Mouse (Mus musculus) liver, postnatal 0 days (tissue): ENCODE measurements around the gene Efcab5. TPM values are rescaled to one million over a fixed set of nuclear protein-coding genes. Genes with fewer than 3 reads are reported as not detected.

Experiments used
- ATAC-seq: fragments of 200-750 bp; cut with Nextera tagmentation; 2 replicates; pipeline ENCODE4 v1.8.0; 2017; ENCODE audit warnings: mild to moderate bottlenecking, moderate library complexity
- DNase-seq: peaks from one replicate; pipeline ENCODE4 v3.0.0-alpha.2; 2016
- H3K27ac ChIP-seq: fragments of 300-500 bp; sonication (generic); 2 replicates; pipeline ENCODE4 v1.5.1; 2014; ENCODE audit warnings: antibody characterized with exemption, moderate library complexity, mild to moderate bottlenecking, low read depth
- H3K27me3 ChIP-seq: fragments of 300-500 bp; sonication (generic); 2 replicates; pipeline ENCODE4 v1.6.1; 2014; ENCODE audit warnings: low read length, control low read depth, mixed read lengths; ENCODE audit not compliant: insufficient read depth
- H3K36me3 ChIP-seq: fragments of 300-500 bp; sonication (generic); replicated peaks from 2 replicates; pipeline ENCODE4 v1.6.1; 2014; ENCODE audit warnings: mild to moderate bottlenecking, control low read depth, low read length, moderate library complexity, mixed read lengths; ENCODE audit not compliant: insufficient read depth
- H3K4me1 ChIP-seq: fragments of 300-500 bp; sonication (generic); 2 replicates; pipeline ENCODE4 v1.6.1; 2014; ENCODE audit warnings: antibody characterized with exemption, mild to moderate bottlenecking, control low read depth; ENCODE audit not compliant: insufficient read depth
- H3K4me2 ChIP-seq: fragments of 300-500 bp; sonication (generic); 2 replicates; pipeline ENCODE4 v1.6.1; 2014; ENCODE audit warnings: low read depth, mild to moderate bottlenecking, low read length, moderate library complexity, mixed read lengths
- H3K4me3 ChIP-seq: fragments of 300-500 bp; sonication (generic); 2 replicates; pipeline ENCODE4 v1.5.1; 2014; ENCODE audit warnings: low read depth, low read length
- H3K9ac ChIP-seq: fragments of 300-500 bp; sonication (generic); replicated peaks from 2 replicates; pipeline ENCODE4 v1.6.1; 2014; ENCODE audit warnings: mild to moderate bottlenecking, moderate library complexity
- H3K9me3 ChIP-seq: fragments of 300-500 bp; sonication (generic); 2 replicates; pipeline ENCODE4 v1.6.1; 2016; ENCODE audit warnings: mild to moderate bottlenecking, control low read depth, low read length, mixed read lengths
- CTCF ChIP-seq: sonication (generic); IDR thresholded peaks from 2 replicates; pipeline ENCODE4 v1.5.1; 2016; ENCODE audit warnings: antibody characterized with exemption, low read depth
- EP300 ChIP-seq: IDR thresholded peaks from 2 replicates; pipeline ENCODE4 v1.6.1; 2016; ENCODE audit warnings: antibody characterized with exemption, low read depth, mild to moderate bottlenecking
- WGBS: fragments of 180-500 bp; shearing (Covaris S2); extraction: QIAGEN DNeasy Blood & Tissue Kit; methylation state at CpG from one replicate; pipeline ENCODE4 v1.1.7; 2014; ENCODE audit not compliant: insufficient replicate concordance; 5-methylcytosine and 5-hydroxymethylcytosine counted together
- polyA plus RNA-seq: library from polyadenylated mRNA; unstranded; fragments of >200 nt; fragmentation: Nextera tagmentation; extraction: Ambion mirVana; gene quantifications from 2 replicates; pipeline ENCODE4 v1.2.1, GENCODE M21; 2015

Efcab5 gene
- 0.07 and 0.16 TPM in 2 replicates for polyA plus RNA-seq

- no peak within 1 kb of the TSS for H3K27ac ChIP-seq
- WGBS = 75% methylated on average over 6 of the region's 6 CpGs
- no peaks in the 10 kb centered on the region for H3K27me3 ChIP-seq
- H3K36me3 ChIP-seq = no peaks in the 10 kb centered on the region
- H3K4me1 ChIP-seq = 0 out of 2 replicates have a peak, but pooled peaks cover 3% of the 10 kb centered on the region
- no peak for ATAC-seq
- no peak for DNase-seq
- no peak for TF ChIP-seq EP300
- TF ChIP-seq CTCF = no peak
- no peak within 1 kb of the TSS for H3K4me3 ChIP-seq
- no peaks in the 10 kb centered on the region for H3K9me3 ChIP-seq
- H3K9ac ChIP-seq = no peak within 1 kb of the TSS
- H3K4me2 ChIP-seq = no peak within 1 kb of the TSS
These were observed at the start of gene Efcab5 for GRCm38 (mm10) chr11:77188868-77189267. TSS of gene Efcab5 (minus strand) at chr11:77188968.

DNA sequence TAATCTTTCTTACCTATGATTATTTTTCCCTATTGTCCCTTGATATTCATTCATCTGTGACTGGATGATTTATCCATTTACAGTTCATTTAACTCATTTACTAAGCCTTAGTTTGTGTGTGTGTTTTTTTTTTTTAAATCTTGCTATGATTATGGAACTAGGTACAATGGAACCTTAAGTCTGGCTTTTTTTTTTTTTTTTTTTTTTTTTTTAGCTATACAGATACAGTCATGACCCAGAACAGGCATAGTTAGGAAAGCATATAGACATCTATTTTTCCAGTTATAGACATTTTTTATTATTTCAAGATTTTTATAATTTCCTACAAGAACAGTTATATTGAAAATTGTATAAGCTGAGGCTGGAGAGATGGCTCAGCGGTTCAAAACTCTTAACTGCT lies 46.5 kb upstream of the Efcab5 start:
- DNase-seq (no peak), ATAC-seq (no peak)
- Histone ChIP-seq H3K9ac (no peak overlapping the region), H3K27me3 (no peaks in the 10 kb centered on the region), H3K27ac (no peak overlapping the region), H3K4me3 (no peak overlapping the region), H3K36me3 (no peaks in the 10 kb centered on the region), H3K9me3 (no peaks in the 10 kb centered on the region), H3K4me1 (0 out of 2 replicates have a peak, but pooled peaks cover 2% of the 10 kb centered on the region), H3K4me2 (no peak overlapping the region)
- 96% methylated on average over 1 of the region's 1 CpGs for WGBS
- no peak for TF ChIP-seq EP300
- no peak for TF ChIP-seq CTCF

DNA sequence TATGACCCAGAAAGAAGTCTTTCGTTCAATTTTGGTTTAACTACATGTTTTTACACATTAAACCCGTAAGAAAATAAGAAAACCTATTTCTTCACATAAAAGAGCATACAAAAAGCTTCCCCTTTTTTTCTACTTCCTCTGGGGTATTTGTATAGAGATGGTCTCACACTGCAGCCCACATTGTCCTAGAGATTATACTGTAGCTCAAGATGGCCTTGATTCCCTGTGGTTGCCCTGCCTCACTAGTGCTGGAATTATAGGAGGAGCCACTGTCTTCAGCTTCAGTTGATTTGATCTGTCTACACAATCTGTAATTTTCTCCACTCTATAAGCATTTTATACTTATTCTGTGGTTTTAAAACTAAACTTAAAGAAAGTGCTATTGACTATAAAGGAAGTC lies 42.7 kb upstream of the Efcab5 start:
- Histone ChIP-seq H3K4me3 (no peak overlapping the region), H3K9me3 (no peaks in the 10 kb centered on the region), H3K4me2 (no peak overlapping the region), H3K27ac (no peak overlapping the region), H3K9ac (no peak overlapping the region), H3K27me3 (no peaks in the 10 kb centered on the region), H3K36me3 (no peaks in the 10 kb centered on the region), H3K4me1 (no peaks in the 10 kb centered on the region)
- 58% methylated on average over 2 of the region's 2 CpGs for WGBS
- DNase-seq = no peak
- no peak for TF ChIP-seq EP300
- no peak for TF ChIP-seq CTCF
- no peak for ATAC-seq

- ATAC-seq = no peak
- no peaks in the 10 kb centered on the region for H3K36me3 ChIP-seq
- DNase-seq = no peak
- TF ChIP-seq EP300 = no peak
- no peak for TF ChIP-seq CTCF
- H3K27me3 ChIP-seq = no peaks in the 10 kb centered on the region
- 65% methylated on average over 2 of the region's 2 CpGs for WGBS
- no peak overlapping the region for H3K4me3 ChIP-seq
- no peak overlapping the region for H3K4me2 ChIP-seq
- H3K27ac ChIP-seq = no peak overlapping the region
- no peak overlapping the region for H3K9ac ChIP-seq
- H3K9me3 ChIP-seq = no peaks in the 10 kb centered on the region
- H3K4me1 ChIP-seq = no peaks in the 10 kb centered on the region
These were observed 42.0 kb upstream of the Efcab5 start for GRCm38 (mm10) chr11:77230765-77231164.

DNA sequence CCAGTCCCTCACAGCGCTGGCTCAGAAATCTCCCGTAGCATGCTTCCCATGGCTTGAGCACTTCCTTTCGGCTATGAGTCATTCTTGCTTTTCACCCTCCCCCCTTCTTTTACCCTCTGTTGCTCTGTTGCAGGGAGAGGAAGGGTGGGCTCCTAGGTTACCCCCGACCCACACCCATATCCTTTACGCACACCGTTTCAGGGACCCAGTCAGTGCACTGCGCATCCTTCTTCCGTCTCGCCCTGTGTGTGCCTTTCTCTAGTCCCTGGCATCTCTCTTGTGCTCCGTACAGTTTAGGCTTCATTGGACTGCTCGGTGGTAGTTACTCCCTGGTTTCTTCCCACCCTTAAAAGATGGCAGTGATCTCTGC lies 28.0 kb upstream of the Efcab5 start:
- no peaks in the 10 kb centered on the region for H3K36me3 ChIP-seq
- DNase-seq (peak; percentile 20), ATAC-seq (0 out of 2 replicates have a peak, but pooled peaks have one; percentile 3)
- H3K4me3 ChIP-seq = peak overlapping the region; percentile 77
- H3K4me2 ChIP-seq = peak overlapping the region; percentile 99
- H3K27me3 ChIP-seq = no peaks in the 10 kb centered on the region
- H3K9me3 ChIP-seq = no peaks in the 10 kb centered on the region
- 1% methylated on average over 11 of the region's 11 CpGs for WGBS
- TF ChIP-seq EP300 (no peak), CTCF (no peak)
- H3K9ac ChIP-seq = peak overlapping the region; percentile 85
- H3K27ac ChIP-seq = peak overlapping the region; percentile 79; the same call in 1 of the 2 replicates
- H3K4me1 ChIP-seq = peaks cover 8% of the 10 kb centered on the region

GRCm38 (mm10) chr11:77215951-77216760 lies 27.4 kb upstream of the Efcab5 start, which contains the start of gene Ssh2:
TSS of gene Ssh2 (plus strand) at chr11:77216287.
- 0% methylated on average over 56 of the region's 82 CpGs for WGBS
- Histone ChIP-seq H3K36me3 (no peaks in the 10 kb centered on the region), H3K27ac (peak within 1 kb of the TSS; percentile 79), H3K9ac (peak within 1 kb of the TSS; percentile 85), H3K4me2 (peak within 1 kb of the TSS; percentile 99), H3K27me3 (no peaks in the 10 kb centered on the region), H3K4me3 (peak within 1 kb of the TSS; percentile 77), H3K9me3 (no peaks in the 10 kb centered on the region), H3K4me1 (peaks cover 8% of the 10 kb centered on the region)
- ATAC-seq (peak; percentile 91), DNase-seq (peak; percentile 91)
- TF ChIP-seq EP300 (no peak), CTCF (no peak)
